Mouse (Mus musculus) adrenal gland, postnatal 36 days (tissue): ENCODE results near the gene Igsf9b. TPM values are rescaled to one million over a fixed set of nuclear protein-coding genes. Genes with fewer than 3 reads are reported as not detected.

Experiments used
- DNase-seq, 2 experiments: peaks; one replicate each; pipeline ENCODE4 v3.0.0; 2021; ENCODE audit warnings: mixed read lengths in 1 of 2
- total RNA-seq, 2 experiments: library from RNA; stranded (reverse); gene quantifications; 2 replicates each; pipeline ENCODE4 v1.2.3; 2021

Gene Igsf9b
- total RNA-seq, 2 experiments from 2014 or later = 4.0 to 6.0 TPM

GRCm38 (mm10) chr9:27289543-27290308, 9.3 kb upstream of the Igsf9b start:
- no peak for DNase-seq

- no peak for DNase-seq
Measured at GRCm38 (mm10) chr9:27294380-27294779, 4.6 kb upstream of the Igsf9b start.

GRCm38 (mm10) chr9:27299286-27300187, 533 bp downstream of the Igsf9b start:
- DNase-seq = peak; percentile 29 to 44

GRCm38 (mm10) chr9:27300188-27300691, 1.2 kb downstream of the Igsf9b start:
- DNase-seq = peak; percentile 51 to 63

GRCm38 (mm10) chr9:27300698-27301097, 1.7 kb downstream of the Igsf9b start:
- DNase-seq = no peak

GRCm38 (mm10) chr9:27301486-27301885, 2.5 kb downstream of the Igsf9b start:
- no peak for DNase-seq

- no peak for DNase-seq
Measured at GRCm38 (mm10) chr9:27302291-27302690, 3.3 kb downstream of the Igsf9b start.

- no peak for DNase-seq
Measured at GRCm38 (mm10) chr9:27303571-27304484, 4.8 kb downstream of the Igsf9b start.

- DNase-seq = no peak
Measured at GRCm38 (mm10) chr9:27304485-27305102, 5.6 kb downstream of the Igsf9b start.

GRCm38 (mm10) chr9:27305502-27305901, 6.5 kb downstream of the Igsf9b start:
- no peak for DNase-seq

- no peak for DNase-seq
Measured at GRCm38 (mm10) chr9:27306642-27307041, 7.6 kb downstream of the Igsf9b start.

GRCm38 (mm10) chr9:27307265-27307664, 8.3 kb downstream of the Igsf9b start:
- DNase-seq = no peak

GRCm38 (mm10) chr9:27308045-27308444, 9.0 kb downstream of the Igsf9b start:
- DNase-seq = no peak

GRCm38 (mm10) chr9:27308561-27308960, 9.6 kb downstream of the Igsf9b start:
- no peak for DNase-seq

GRCm38 (mm10) chr9:27310005-27310404, 11.0 kb downstream of the Igsf9b start:
- no peak for DNase-seq

GRCm38 (mm10) chr9:27313427-27313826, 14.4 kb downstream of the Igsf9b start:
- no peak for DNase-seq

GRCm38 (mm10) chr9:27321267-27321666, 22.3 kb downstream of the Igsf9b start:
- DNase-seq = no peak

- DNase-seq = no peak
Measured at GRCm38 (mm10) chr9:27322277-27322676, 23.3 kb downstream of the Igsf9b start.

- no peak for DNase-seq
Measured at GRCm38 (mm10) chr9:27323412-27323811, 24.4 kb downstream of the Igsf9b start.

- DNase-seq = peak; percentile 69 to 79
Measured at GRCm38 (mm10) chr9:27325920-27326319, 26.9 kb downstream of the Igsf9b start.

GRCm38 (mm10) chr9:27327558-27327957, 28.6 kb downstream of the Igsf9b start:
- DNase-seq = no peak
